In the genomic region with DNA sequence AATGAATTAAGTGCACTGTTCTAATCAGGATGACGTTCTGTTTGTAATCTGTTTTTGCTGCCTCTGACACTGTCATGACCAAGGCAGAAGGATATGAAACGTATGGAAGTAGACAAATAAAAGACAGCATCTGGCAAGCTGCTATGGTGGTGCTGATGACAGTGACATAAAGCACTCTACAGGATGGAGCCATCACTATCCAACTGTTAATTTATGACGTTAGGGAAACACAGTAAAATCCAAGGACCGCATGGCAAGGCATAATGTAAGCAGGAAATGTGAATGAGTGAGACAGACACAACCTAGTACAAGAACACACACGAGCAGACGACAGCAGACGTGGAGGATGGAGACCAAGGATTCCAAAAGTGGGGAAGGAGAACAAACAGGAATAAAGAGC, we compare ENCODE assay signal across 26 mouse cellular contexts. TPM values are rescaled to one million over a fixed set of nuclear protein-coding genes. Genes with fewer than 3 reads are reported as not detected.
DNase-seq lines count a peak whose midpoint lies in the region; ATAC-seq and TF ChIP-seq lines count a peak whose summit lies in the region.
"Had no signal": no experiment of that assay in that cellular context is flagged by ENCODE, and none has a peak within 500 bp of the region (broad histone marks: within the 10 kb centered on the region; RNA-seq: fewer than 3 reads in every experiment).

No protein-coding gene starts in this region.

- 53% methylated on average over 7 of the region's 7 CpGs for WGBS in heart, embryonic 14.5 days
- WGBS in kidney, postnatal 0 days: 48% methylated on average over 7 of the region's 7 CpGs
- 67% methylated on average over 7 of the region's 7 CpGs for WGBS in neural tube, embryonic 13.5 days
- 63% methylated on average over 7 of the region's 7 CpGs for WGBS in neural tube, embryonic 15.5 days
- 40% methylated on average over 7 of the region's 7 CpGs for WGBS in large intestine, adult 2 months

- intact Hi-C loops in heart, postnatal 14 days (cut with DNase I): no loop called here

- H3K4me2 ChIP-seq in heart, embryonic 14.5 days (ENCODE audit: low read length): no peak overlapping the region
- no peak overlapping the region for H3K4me2 ChIP-seq in kidney, postnatal 0 days (ENCODE audit: low read length)
- no peak overlapping the region for H3K4me2 ChIP-seq in neural tube, embryonic 13.5 days
- H3K4me2 ChIP-seq in neural tube, embryonic 15.5 days: no peak overlapping the region
- H3K4me2 ChIP-seq: embryonic facial prominence, embryonic 15.5 days; forebrain, embryonic 13.5 days; limb, embryonic 15.5 days; liver, embryonic 13.5 days; midbrain, embryonic 15.5 days; stomach, embryonic 15.5 days had no signal

- no peak for DNase-seq in heart, postnatal 14 days
- peak; percentile 7 for DNase-seq in kidney, postnatal 0 days (ENCODE audit: low spot score)
- no peak for DNase-seq in kidney, adult 11 months
- peak; percentile 6 for DNase-seq in large intestine, adult 2 months (ENCODE audit: low read depth, low spot score)
- no peak for DNase-seq in layer of hippocampus, postnatal 10 days (ENCODE audit: low spot score in 2 of 2)
- DNase-seq: adrenal gland, postnatal 10 days; cerebellum, adult 8-10 months; cerebellum, postnatal 25 days; gastrocnemius, postnatal 14 days; kidney, adult 18-20 months; liver, embryonic 13.5 days; lung, adult 18-20 months; thymus, postnatal 14 days had no signal

- H3K27ac ChIP-seq in heart, embryonic 14.5 days (replicated peaks in 1 of 2; ENCODE audit: control insufficient read depth in 1 of 2, insufficient read depth in 1 of 2, low read depth in 2 of 2, low read length in 2 of 2): no peak overlapping the region
- H3K27ac ChIP-seq in kidney, postnatal 0 days: no peak overlapping the region
- H3K27ac ChIP-seq in neural tube, embryonic 13.5 days (replicated peaks): no peak overlapping the region
- H3K27ac ChIP-seq in neural tube, embryonic 15.5 days (replicated peaks): no peak overlapping the region
- H3K27ac ChIP-seq: embryonic facial prominence, embryonic 10.5 days; embryonic facial prominence, embryonic 15.5 days; forebrain, embryonic 13.5 days; limb, embryonic 10.5 days; limb, embryonic 15.5 days; liver, embryonic 13.5 days; midbrain, embryonic 10.5 days; midbrain, embryonic 15.5 days; stomach, embryonic 15.5 days had no signal

- ATAC-seq in heart, embryonic 14.5 days (ENCODE audit: insufficient number of reproducible peaks, insufficient read depth, low FRiP score, low read depth): 0 out of 2 replicates have a peak, but pooled peaks have one; percentile 47
- no peak for ATAC-seq in kidney, postnatal 0 days (replicated peaks; ENCODE audit: low FRiP score, low read depth)
- peak; percentile 47; the same call in 1 of the 2 replicates for ATAC-seq in neural tube, embryonic 13.5 days (ENCODE audit: low read depth)
- ATAC-seq in neural tube, embryonic 15.5 days (ENCODE audit: low FRiP score): no peak
- ATAC-seq: forebrain, embryonic 13.5 days; hindbrain, embryonic 16.5 days; midbrain, embryonic 15.5 days; Patski had no signal

- no peak for TF ChIP-seq CTCF in kidney, postnatal 0 days (IDR thresholded peaks at IDR 0.05; ENCODE audit: low read depth)

- H3K36me3 ChIP-seq in heart, embryonic 14.5 days (ENCODE audit: control insufficient read depth, insufficient read depth, low read length): peaks cover 34% of the 10 kb centered on the region
- 0 out of 2 replicates have a peak, but pooled peaks cover 7% of the 10 kb centered on the region for H3K36me3 ChIP-seq in kidney, postnatal 0 days (ENCODE audit: insufficient read depth, low read length)
- peaks cover 24% of the 10 kb centered on the region for H3K36me3 ChIP-seq in neural tube, embryonic 13.5 days
- peaks cover 15% of the 10 kb centered on the region for H3K36me3 ChIP-seq in neural tube, embryonic 15.5 days
- H3K36me3 ChIP-seq: liver, embryonic 13.5 days had no signal

- no peaks in the 10 kb centered on the region for H3K9me3 ChIP-seq in heart, embryonic 14.5 days (ENCODE audit: control insufficient read depth, low read length)
- H3K9me3 ChIP-seq in kidney, postnatal 0 days (replicated peaks; ENCODE audit: low read length): no peaks in the 10 kb centered on the region
- H3K9me3 ChIP-seq in neural tube, embryonic 13.5 days: no peaks in the 10 kb centered on the region
- H3K9me3 ChIP-seq in neural tube, embryonic 15.5 days (replicated peaks): no peaks in the 10 kb centered on the region
- H3K9me3 ChIP-seq: embryonic facial prominence, embryonic 10.5 days; embryonic facial prominence, embryonic 15.5 days; forebrain, embryonic 13.5 days; limb, embryonic 10.5 days; limb, embryonic 15.5 days; liver, embryonic 13.5 days; midbrain, embryonic 10.5 days; midbrain, embryonic 15.5 days; stomach, embryonic 15.5 days had no signal

- no peak overlapping the region for H3K9ac ChIP-seq in heart, embryonic 14.5 days (ENCODE audit: low read length)
- H3K9ac ChIP-seq in kidney, postnatal 0 days (ENCODE audit: low read depth, low read length): no peak overlapping the region
- H3K9ac ChIP-seq in neural tube, embryonic 13.5 days: no peak overlapping the region
- H3K9ac ChIP-seq in neural tube, embryonic 15.5 days (replicated peaks): no peak overlapping the region
- H3K9ac ChIP-seq: embryonic facial prominence, embryonic 15.5 days; forebrain, embryonic 13.5 days; limb, embryonic 15.5 days; liver, embryonic 13.5 days; midbrain, embryonic 15.5 days; stomach, embryonic 15.5 days had no signal

- no peaks in the 10 kb centered on the region for H3K27me3 ChIP-seq in heart, embryonic 14.5 days (ENCODE audit: control insufficient read depth, insufficient read depth, low read length)
- H3K27me3 ChIP-seq in kidney, postnatal 0 days (ENCODE audit: insufficient read depth, low read length): no peaks in the 10 kb centered on the region
- H3K27me3 ChIP-seq in neural tube, embryonic 13.5 days: no peaks in the 10 kb centered on the region
- H3K27me3 ChIP-seq in neural tube, embryonic 15.5 days (replicated peaks): no peaks in the 10 kb centered on the region
- H3K27me3 ChIP-seq: embryonic facial prominence, embryonic 15.5 days; forebrain, embryonic 13.5 days; limb, embryonic 15.5 days; liver, embryonic 13.5 days; midbrain, embryonic 15.5 days; stomach, embryonic 15.5 days had no signal

- H3K4me3 ChIP-seq in heart, embryonic 14.5 days (ENCODE audit: control insufficient read depth in 1 of 2, insufficient read depth in 1 of 2, low read depth in 1 of 2, low read length in 2 of 2): no peak overlapping the region
- no peak overlapping the region for H3K4me3 ChIP-seq in kidney, postnatal 0 days (replicated peaks; ENCODE audit: low read depth, low read length)
- no peak overlapping the region for H3K4me3 ChIP-seq in neural tube, embryonic 13.5 days
- H3K4me3 ChIP-seq in neural tube, embryonic 15.5 days (replicated peaks): no peak overlapping the region
- H3K4me3 ChIP-seq: embryonic facial prominence, embryonic 10.5 days; embryonic facial prominence, embryonic 15.5 days; forebrain, embryonic 13.5 days; limb, embryonic 10.5 days; limb, embryonic 15.5 days; liver, embryonic 13.5 days; midbrain, embryonic 10.5 days; midbrain, embryonic 15.5 days; stomach, embryonic 15.5 days had no signal

- peaks cover under 1 to 12% of the 10 kb centered on the region in 2 experiments; a peak in 3 of 4 replicates for H3K4me1 ChIP-seq in heart, embryonic 14.5 days (ENCODE audit: control insufficient read depth in 2 of 2, insufficient read depth in 2 of 2, low read length in 2 of 2)
- no peaks in the 10 kb centered on the region for H3K4me1 ChIP-seq in kidney, postnatal 0 days (replicated peaks; ENCODE audit: insufficient read depth, low read length)
- H3K4me1 ChIP-seq in neural tube, embryonic 13.5 days (replicated peaks): no peaks in the 10 kb centered on the region
- no peaks in the 10 kb centered on the region for H3K4me1 ChIP-seq in neural tube, embryonic 15.5 days
- H3K4me1 ChIP-seq: embryonic facial prominence, embryonic 10.5 days; embryonic facial prominence, embryonic 15.5 days; forebrain, embryonic 13.5 days; limb, embryonic 10.5 days; limb, embryonic 15.5 days; liver, embryonic 13.5 days; midbrain, embryonic 15.5 days; stomach, embryonic 15.5 days had no signal

RNA-seq across cellular contexts. Expression of gene Sec23a, which starts 55.2 kb away (rescaled TPM):
- polyA plus RNA-seq in heart, embryonic 14.5 days (2014; fragmentation: Nextera tagmentation; extraction: Ambion mirVana): 76.9 and 82.8 TPM in 2 replicates
- total RNA-seq in heart, postnatal 14 days (2021): 10 to 100 TPM; 38.3 to 40.9 TPM
- polyA plus RNA-seq in kidney, postnatal 0 days (2015; fragmentation: Nextera tagmentation; extraction: Ambion mirVana): 49.5 and 56.9 TPM in 2 replicates
- polyA plus RNA-seq in neural tube, embryonic 13.5 days (2015; fragmentation: Nextera tagmentation; extraction: Ambion mirVana): 101 and 110 TPM in 2 replicates
- polyA plus RNA-seq in neural tube, embryonic 15.5 days (2015; fragmentation: Nextera tagmentation; extraction: Ambion mirVana): 95.2 and 96.0 TPM in 2 replicates
- polyA plus RNA-seq in large intestine, adult 2 months (2012; rRNA removed): 27.1 and 59.6 TPM in 2 replicates
- 100 to 1,000 TPM; 125 to 134 TPM for total RNA-seq in layer of hippocampus, postnatal 10 days (2021)

RNA-seq across cellular contexts. Expression of gene Gemin2, which starts 56.6 kb away (rescaled TPM):
- polyA plus RNA-seq in heart, embryonic 14.5 days (2014; fragmentation: Nextera tagmentation; extraction: Ambion mirVana): 18.2 and 19.8 TPM in 2 replicates
- 1 to 10 TPM; 5.5 to 5.9 TPM for total RNA-seq in heart, postnatal 14 days (2021)
- polyA plus RNA-seq in kidney, postnatal 0 days (2015; fragmentation: Nextera tagmentation; extraction: Ambion mirVana): 20.1 and 23.5 TPM in 2 replicates
- polyA plus RNA-seq in neural tube, embryonic 13.5 days (2015; fragmentation: Nextera tagmentation; extraction: Ambion mirVana): 15.6 and 19.6 TPM in 2 replicates
- 16.4 and 19.8 TPM in 2 replicates for polyA plus RNA-seq in neural tube, embryonic 15.5 days (2015; fragmentation: Nextera tagmentation; extraction: Ambion mirVana)
- 2.3 and 3.1 TPM in 2 replicates for polyA plus RNA-seq in large intestine, adult 2 months (2012; rRNA removed)
- total RNA-seq in layer of hippocampus, postnatal 10 days (2021): 1 to 10 TPM; 7.0 to 8.5 TPM

Comparison
In these comparisons a context has a peak if more than half of its experiments do, and no peak if none do; other contexts are left out.
1. ATAC-seq: peak in heart, embryonic 14.5 days (single experiment) and neural tube, embryonic 13.5 days (single experiment); none in kidney, postnatal 0 days (single experiment) and neural tube, embryonic 15.5 days (single experiment).
2. DNase-seq: peak in kidney, postnatal 0 days (single experiment) and large intestine, adult 2 months (single experiment); none in heart, postnatal 14 days (0 of 2), kidney, adult 11 months (single experiment) and layer of hippocampus, postnatal 10 days (0 of 2).